9 mouse cellular contexts compared by ENCODE assay signal in the genomic region with DNA sequence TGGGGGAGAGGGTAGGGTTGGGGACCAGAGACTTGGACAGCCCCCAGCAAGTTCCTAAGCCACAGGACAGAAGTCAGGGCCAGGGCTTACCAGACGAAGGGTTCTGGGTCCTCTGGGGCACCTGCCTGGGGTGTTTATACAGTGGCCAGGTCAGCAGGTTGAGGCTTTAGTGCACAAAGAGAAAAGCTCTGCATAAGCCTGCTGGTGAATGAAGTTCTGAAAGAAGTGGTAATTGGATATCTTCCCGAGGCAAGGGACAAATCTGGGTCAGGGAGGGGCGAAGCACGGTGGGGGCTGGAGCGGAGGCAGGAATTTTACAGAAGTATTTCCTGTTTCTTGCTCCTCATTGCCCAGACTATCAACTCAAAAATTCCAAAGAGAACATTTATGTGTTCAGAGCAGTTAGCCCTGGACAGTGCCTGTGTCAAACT. TPM values are rescaled to one million over a fixed set of nuclear protein-coding genes. Genes with fewer than 3 reads are reported as not detected.
A peak's percentile ranks its signal among the peaks of the same experiment; 100 is the strongest.
DNase-seq lines count a peak whose midpoint lies in the region; ATAC-seq lines count a peak whose summit lies in the region.
"Had no signal": no experiment of that assay in that cellular context is flagged by ENCODE, and none has a peak within 500 bp of the region (broad histone marks: within the 10 kb centered on the region; RNA-seq: fewer than 3 reads in every experiment).

No protein-coding gene starts in this region.

- H3K4me1 ChIP-seq in forebrain, embryonic 10.5 days = peaks cover 21% of the 10 kb centered on the region
- no peaks in the 10 kb centered on the region for H3K4me1 ChIP-seq in forebrain, embryonic 11.5 days (replicated peaks; ENCODE audit: control insufficient read depth, insufficient read depth, low read length)
- peaks cover 8% of the 10 kb centered on the region; the same call in 1 of the 2 replicates for H3K4me1 ChIP-seq in heart, embryonic 10.5 days
- H3K4me1 ChIP-seq: liver, embryonic 12.5 days had no signal

- H3K27ac ChIP-seq in forebrain, embryonic 10.5 days = peak overlapping the region; percentile 32
- H3K27ac ChIP-seq in forebrain, embryonic 11.5 days (ENCODE audit: low read depth, low read length) = no peak overlapping the region
- H3K27ac ChIP-seq in heart, embryonic 10.5 days = 0 out of 2 replicates have a peak overlapping the region, but pooled peaks have one; percentile 42
- H3K27ac ChIP-seq: liver, embryonic 12.5 days had no signal

- H3K27me3 ChIP-seq in forebrain, embryonic 10.5 days (ENCODE audit: poor library complexity, severe bottlenecking) = no peaks in the 10 kb centered on the region
- no peaks in the 10 kb centered on the region for H3K27me3 ChIP-seq in forebrain, embryonic 11.5 days (ENCODE audit: control insufficient read depth, insufficient read depth, low read length)
- no peaks in the 10 kb centered on the region for H3K27me3 ChIP-seq in heart, embryonic 10.5 days (ENCODE audit: insufficient read depth, poor library complexity, severe bottlenecking)
- H3K27me3 ChIP-seq: liver, embryonic 12.5 days had no signal

- 12% methylated on average over 5 of the region's 5 CpGs for whole genome bisulfite sequencing in forebrain, embryonic 10.5 days
- 15% methylated on average over 5 of the region's 5 CpGs for whole genome bisulfite sequencing in forebrain, embryonic 11.5 days
- 37% methylated on average over 5 of the region's 5 CpGs for WGBS in heart, embryonic 10.5 days

- DNase-seq in forebrain, embryonic 10.5 days (ENCODE audit: extremely low spot score, low spot score) = peak; percentile 16
- DNase-seq in forebrain, embryonic 11.5 days (ENCODE audit: low spot score) = no peak
- no peak for DNase-seq in heart, embryonic 10.5 days (ENCODE audit: low spot score)
- DNase-seq in kidney, postnatal 14 days = peak; percentile 70
- DNase-seq in retina, postnatal 1 day = peak; percentile 55
- no peak for DNase-seq in thymus, postnatal 4 days
- DNase-seq in left cerebral cortex, adult 9 months (ENCODE audit: low spot score in 2 of 2) = no peak
- no peak for DNase-seq in left cerebral cortex, adult 18-20 months (ENCODE audit: low spot score in 2 of 2)

- H3K9ac ChIP-seq in forebrain, embryonic 11.5 days (ENCODE audit: low read length) = no peak overlapping the region
- H3K9ac ChIP-seq: liver, embryonic 12.5 days had no signal

- H3K36me3 ChIP-seq in forebrain, embryonic 10.5 days (replicated peaks) = no peaks in the 10 kb centered on the region
- no peaks in the 10 kb centered on the region for H3K36me3 ChIP-seq in forebrain, embryonic 11.5 days (ENCODE audit: control insufficient read depth, insufficient read depth, low read length)
- H3K36me3 ChIP-seq in heart, embryonic 10.5 days = no peaks in the 10 kb centered on the region
- H3K36me3 ChIP-seq: liver, embryonic 12.5 days had no signal

- no peak overlapping the region for H3K4me2 ChIP-seq in forebrain, embryonic 11.5 days (ENCODE audit: low read depth, low read length, severe bottlenecking)
- H3K4me2 ChIP-seq: liver, embryonic 12.5 days had no signal

- no peaks in the 10 kb centered on the region for H3K9me3 ChIP-seq in forebrain, embryonic 10.5 days
- no peaks in the 10 kb centered on the region for H3K9me3 ChIP-seq in forebrain, embryonic 11.5 days (ENCODE audit: control insufficient read depth, low read length)
- H3K9me3 ChIP-seq in heart, embryonic 10.5 days = no peaks in the 10 kb centered on the region
- H3K9me3 ChIP-seq: liver, embryonic 12.5 days had no signal

- ATAC-seq in forebrain, embryonic 11.5 days (replicated peaks; ENCODE audit: low FRiP score) = no peak
- ATAC-seq: liver, embryonic 12.5 days had no signal

- no peak overlapping the region for H3K4me3 ChIP-seq in forebrain, embryonic 10.5 days
- H3K4me3 ChIP-seq in forebrain, embryonic 11.5 days (ENCODE audit: low read depth, low read length) = no peak overlapping the region
- H3K4me3 ChIP-seq in heart, embryonic 10.5 days = no peak overlapping the region
- H3K4me3 ChIP-seq: liver, embryonic 12.5 days had no signal

RNA-seq across cellular contexts. Expression of a gene that starts 38.4 kb away (rescaled TPM):
- polyA plus RNA-seq in forebrain, embryonic 10.5 days (2016; fragmentation: Nextera tagmentation; extraction: Ambion mirVana) = not detected in 2 replicates
- polyA plus RNA-seq in forebrain, embryonic 11.5 days (2014; fragmentation: Nextera tagmentation; extraction: Ambion mirVana) = not detected in 2 replicates
- not detected in 2 replicates for polyA plus RNA-seq in heart, embryonic 10.5 days (2016; fragmentation: Nextera tagmentation; extraction: Ambion mirVana)
- under 1 TPM in 1 of 2 experiments, not detected in 1; 0.14 TPM for total RNA-seq in left cerebral cortex, adult 18-20 months (2021)
- polyA plus RNA-seq: liver, embryonic 12.5 days had no signal

Comparison
In these comparisons a context has a peak if more than half of its experiments do, and no peak if none do; other contexts are left out.
1. DNase-seq: peak in forebrain, embryonic 10.5 days (single experiment), kidney, postnatal 14 days (single experiment) and retina, postnatal 1 day (single experiment); none in forebrain, embryonic 11.5 days (single experiment), heart, embryonic 10.5 days (single experiment), thymus, postnatal 4 days (single experiment), left cerebral cortex, adult 9 months (0 of 2) and left cerebral cortex, adult 18-20 months (0 of 2).